Mouse (Mus musculus): ENCODE results near the gene Ifi47. TPM values are rescaled to one million over a fixed set of nuclear protein-coding genes. Genes with fewer than 3 reads are reported as not detected.

Gene Ifi47
- polyA plus RNA-seq, 1 experiment: 26.2 TPM

DNA sequence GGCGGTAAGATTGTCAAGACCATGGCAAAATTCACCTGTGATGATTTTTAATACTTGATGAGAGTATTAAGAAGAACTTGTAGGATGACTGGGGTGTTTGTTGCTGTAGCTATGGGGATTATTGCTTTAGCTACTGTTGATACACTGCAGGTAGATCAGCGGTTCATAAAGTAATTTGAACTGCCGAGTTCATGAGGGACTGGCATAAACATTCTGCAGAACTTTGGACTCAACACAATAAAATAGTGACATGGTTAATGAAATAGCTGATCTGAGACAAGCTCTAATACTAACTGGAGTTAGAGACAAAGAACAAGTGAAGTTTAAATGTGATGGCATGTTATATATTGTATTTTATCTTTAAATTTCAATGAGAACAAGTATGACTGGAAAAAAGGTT lies 2.3 kb downstream of the Ifi47 start:
- WGBS: 60% methylated on average over 3 of the region's 3 CpGs

DNA sequence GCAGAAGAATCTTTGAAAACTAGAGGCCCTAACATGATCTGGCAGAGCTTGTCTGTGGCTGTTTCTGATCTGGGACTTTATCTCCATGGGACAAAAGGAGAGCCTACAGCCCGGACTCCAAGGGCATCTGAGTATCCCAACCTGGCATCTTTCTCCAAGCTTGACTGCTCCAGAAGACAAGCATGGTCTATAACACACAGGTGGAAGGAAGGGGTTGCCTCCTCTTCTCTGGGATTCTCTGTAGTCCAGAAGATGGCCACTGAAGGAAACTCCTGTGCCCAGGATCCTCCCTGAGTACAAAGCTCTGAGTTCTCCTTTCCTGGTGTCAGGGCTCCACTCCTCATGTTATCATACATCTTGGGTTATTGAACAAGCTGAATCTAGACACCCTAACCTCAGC lies 4.2 kb downstream of the Ifi47 start:
- TF ChIP-seq CTCF (IDR thresholded peaks at IDR 0.05; ENCODE audit: control insufficient read depth, insufficient read depth, low read length) (no peak), POLR2A (IDR thresholded peaks at IDR 0.05; ENCODE audit: borderline replicate concordance, control insufficient read depth, low read depth, low read length) (no peak)
- Histone ChIP-seq H3K4me3 (replicated peaks; ENCODE audit: control insufficient read depth, low read depth, low read length) (no peak overlapping the region), H3K27ac (ENCODE audit: control insufficient read depth, insufficient read depth, low read depth, low read length, poor library complexity) (no peak overlapping the region), H3K4me1 (ENCODE audit: control insufficient read depth, insufficient read depth, low read length) (peaks cover 7% of the 10 kb centered on the region)
- 56% methylated on average over 1 of the region's 1 CpGs for WGBS

More for the DNA sequence above, 2.3 kb downstream of the Ifi47 start:
- Histone ChIP-seq H3K4me1 (ENCODE audit: control insufficient read depth, insufficient read depth, low read length) (peaks cover 6% of the 10 kb centered on the region), H3K4me3 (replicated peaks; ENCODE audit: control insufficient read depth, low read depth, low read length) (no peak overlapping the region), H3K27ac (ENCODE audit: control insufficient read depth, insufficient read depth, low read depth, low read length, poor library complexity) (no peak overlapping the region)
- no peak for TF ChIP-seq CTCF (IDR thresholded peaks at IDR 0.05; ENCODE audit: control insufficient read depth, insufficient read depth, low read length)
- TF ChIP-seq POLR2A (IDR thresholded peaks at IDR 0.05; ENCODE audit: borderline replicate concordance, control insufficient read depth, low read depth, low read length): no peak

DNA sequence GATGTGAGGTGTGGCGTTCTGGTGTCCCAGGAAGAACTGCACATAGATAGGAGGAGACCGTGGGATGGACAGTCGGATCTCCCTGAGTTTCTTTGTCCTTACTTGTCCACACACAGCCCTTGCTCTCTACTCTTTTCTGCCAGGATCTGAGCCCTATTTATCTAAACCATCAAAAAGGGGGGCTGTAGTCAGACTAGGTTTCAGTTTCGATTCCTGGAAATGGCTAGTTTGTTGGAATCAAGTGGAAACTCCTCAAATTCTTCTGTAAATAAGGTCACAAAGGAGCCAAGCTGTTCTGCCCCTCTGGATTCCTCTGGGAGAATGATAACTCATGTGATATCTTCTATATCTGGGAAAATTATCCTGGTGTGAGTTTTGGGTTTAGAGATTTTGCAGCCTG lies 5.0 kb downstream of the Ifi47 start:
- no peak for TF ChIP-seq POLR2A (IDR thresholded peaks at IDR 0.05; ENCODE audit: borderline replicate concordance, control insufficient read depth, low read depth, low read length)
- no peak for TF ChIP-seq CTCF (IDR thresholded peaks at IDR 0.05; ENCODE audit: control insufficient read depth, insufficient read depth, low read length)
- Histone ChIP-seq H3K27ac (ENCODE audit: control insufficient read depth, insufficient read depth, low read depth, low read length, poor library complexity) (no peak overlapping the region), H3K4me3 (replicated peaks; ENCODE audit: control insufficient read depth, low read depth, low read length) (peak overlapping the region; percentile 3), H3K4me1 (ENCODE audit: control insufficient read depth, insufficient read depth, low read length) (peaks cover 7% of the 10 kb centered on the region)
- WGBS: 18% methylated on average over 4 of the region's 4 CpGs

DNA sequence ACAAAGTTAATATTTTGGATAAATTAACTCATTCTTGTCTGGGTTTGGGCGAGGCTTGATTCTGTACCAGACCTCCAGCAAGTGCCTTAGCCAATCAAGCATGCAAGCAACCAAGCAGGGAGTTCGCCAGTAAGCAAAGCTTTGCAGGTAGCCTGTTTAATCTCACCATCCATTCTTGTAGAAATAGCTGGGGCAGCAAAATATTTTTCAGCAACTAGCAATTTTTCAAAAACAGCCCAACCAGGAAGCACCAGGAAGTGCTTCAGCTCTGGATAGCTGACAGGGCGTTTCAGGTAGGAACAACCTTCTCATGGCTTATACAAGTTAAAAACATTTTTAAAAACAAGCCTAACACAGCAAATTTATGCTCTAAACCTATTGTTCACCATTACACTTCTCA lies 5.5 kb downstream of the Ifi47 start:
- no peak for TF ChIP-seq POLR2A (IDR thresholded peaks at IDR 0.05; ENCODE audit: borderline replicate concordance, control insufficient read depth, low read depth, low read length)
- no peak for TF ChIP-seq CTCF (IDR thresholded peaks at IDR 0.05; ENCODE audit: control insufficient read depth, insufficient read depth, low read length)
- Histone ChIP-seq H3K4me3 (replicated peaks; ENCODE audit: control insufficient read depth, low read depth, low read length) (peak overlapping the region; percentile 20), H3K4me1 (ENCODE audit: control insufficient read depth, insufficient read depth, low read length) (peaks cover 3% of the 10 kb centered on the region), H3K27ac (ENCODE audit: control insufficient read depth, insufficient read depth, low read depth, low read length, poor library complexity) (0 out of 2 replicates have a peak overlapping the region, but pooled peaks have one; percentile 25)
- 27% methylated on average over 3 of the region's 3 CpGs for WGBS

DNA sequence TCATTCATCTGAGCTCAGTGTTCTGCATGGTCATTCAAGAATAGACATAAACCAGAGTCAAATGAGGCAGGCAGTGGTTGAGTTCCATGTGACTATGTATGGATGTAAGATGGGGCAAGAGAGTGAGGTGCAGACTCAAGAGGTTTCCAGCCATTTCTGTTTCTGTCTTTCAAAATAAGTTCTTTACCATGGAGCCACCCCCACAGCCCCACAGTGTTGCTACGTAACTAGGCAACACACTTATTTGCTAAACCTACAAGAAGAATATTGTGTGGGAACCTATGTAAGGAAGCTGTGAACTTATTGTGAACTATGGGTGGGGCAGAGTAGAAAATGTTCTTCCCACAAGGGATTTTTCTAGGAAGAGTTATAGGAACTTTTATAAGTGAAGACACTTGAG lies 6.8 kb downstream of the Ifi47 start:
- Histone ChIP-seq H3K27ac (ENCODE audit: control insufficient read depth, insufficient read depth, low read depth, low read length, poor library complexity) (no peak overlapping the region), H3K4me1 (ENCODE audit: control insufficient read depth, insufficient read depth, low read length) (peaks cover 3% of the 10 kb centered on the region), H3K4me3 (replicated peaks; ENCODE audit: control insufficient read depth, low read depth, low read length) (no peak overlapping the region)
- TF ChIP-seq CTCF (IDR thresholded peaks at IDR 0.05; ENCODE audit: control insufficient read depth, insufficient read depth, low read length): no peak
- no peak for TF ChIP-seq POLR2A (IDR thresholded peaks at IDR 0.05; ENCODE audit: borderline replicate concordance, control insufficient read depth, low read depth, low read length)
- WGBS: 69% methylated on average over 1 of the region's 1 CpGs

DNA sequence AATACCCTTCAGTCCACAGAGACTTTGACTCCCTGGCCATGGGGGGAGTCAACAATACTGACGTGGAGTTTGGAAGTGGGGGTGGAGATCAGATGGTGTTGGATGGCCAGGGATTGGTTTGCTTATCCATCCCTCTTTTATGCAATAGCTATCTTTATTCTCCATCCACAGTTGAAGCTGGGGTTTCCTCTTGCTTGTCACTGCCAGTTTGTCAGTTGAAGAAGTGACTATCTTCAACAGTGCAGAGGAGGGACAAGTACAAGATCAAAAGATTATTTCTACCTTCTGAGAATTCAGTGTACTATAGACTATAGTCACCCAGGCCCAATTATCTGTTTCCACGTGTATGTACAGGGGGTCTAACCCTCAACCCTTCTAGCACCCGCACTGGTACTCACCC lies 7.4 kb downstream of the Ifi47 start:
- 31% methylated on average over 3 of the region's 3 CpGs for WGBS
- Histone ChIP-seq H3K4me1 (ENCODE audit: control insufficient read depth, insufficient read depth, low read length) (peaks cover 3% of the 10 kb centered on the region), H3K4me3 (replicated peaks; ENCODE audit: control insufficient read depth, low read depth, low read length) (no peak overlapping the region), H3K27ac (ENCODE audit: control insufficient read depth, insufficient read depth, low read depth, low read length, poor library complexity) (no peak overlapping the region; the same call in 1 of the 2 replicates)
- no peak for TF ChIP-seq CTCF (IDR thresholded peaks at IDR 0.05; ENCODE audit: control insufficient read depth, insufficient read depth, low read length)
- TF ChIP-seq POLR2A (IDR thresholded peaks at IDR 0.05; ENCODE audit: borderline replicate concordance, control insufficient read depth, low read depth, low read length): no peak

DNA sequence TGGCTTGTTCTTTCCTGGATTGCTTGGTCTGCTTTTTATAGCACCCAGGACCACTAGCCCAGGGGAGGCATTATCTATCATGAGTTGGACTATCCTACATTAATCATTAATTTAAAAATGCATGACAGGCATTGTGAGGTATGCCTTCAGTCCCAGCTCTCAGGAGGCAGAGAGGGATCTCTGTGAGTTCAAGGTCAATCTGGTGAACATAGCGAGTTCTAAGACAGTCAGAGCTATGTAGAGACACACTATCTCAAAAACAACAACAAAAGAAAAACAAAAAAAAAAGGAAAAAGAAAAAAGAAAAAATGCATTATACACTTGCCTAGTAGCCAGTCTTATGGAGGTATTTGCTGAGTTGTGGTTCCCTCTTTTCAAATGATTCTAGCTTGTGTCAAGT lies 8.0 kb downstream of the Ifi47 start:
- no peak overlapping the region for H3K4me3 ChIP-seq (replicated peaks; ENCODE audit: control insufficient read depth, low read depth, low read length)
- H3K4me1 ChIP-seq (ENCODE audit: control insufficient read depth, insufficient read depth, low read length): peaks cover 3% of the 10 kb centered on the region
- H3K27ac ChIP-seq (ENCODE audit: control insufficient read depth, insufficient read depth, low read depth, low read length, poor library complexity): no peak overlapping the region
- 68% methylated on average over 1 of the region's 1 CpGs for WGBS
- TF ChIP-seq CTCF (IDR thresholded peaks at IDR 0.05; ENCODE audit: control insufficient read depth, insufficient read depth, low read length): no peak
- no peak for TF ChIP-seq POLR2A (IDR thresholded peaks at IDR 0.05; ENCODE audit: borderline replicate concordance, control insufficient read depth, low read depth, low read length)

DNA sequence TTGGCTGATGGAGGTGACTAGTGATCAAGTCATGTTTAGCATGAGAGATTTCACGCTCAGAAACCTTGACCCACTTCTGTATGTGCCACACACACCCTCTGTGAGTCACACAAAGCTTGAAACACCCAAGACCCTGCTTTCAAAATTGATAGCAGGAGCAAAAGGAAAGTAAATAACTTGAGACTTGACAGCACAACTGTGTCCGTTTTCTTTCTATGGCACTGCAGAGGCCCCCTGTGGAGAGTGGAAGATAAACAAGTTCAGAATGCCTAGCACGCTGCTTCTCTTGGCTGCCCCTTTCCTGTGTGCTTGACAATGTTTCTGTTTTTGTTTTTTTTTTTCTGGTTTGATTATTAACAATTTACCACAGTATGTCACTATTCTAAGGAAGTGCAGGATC lies 8.5 kb downstream of the Ifi47 start:
- Histone ChIP-seq H3K4me3 (replicated peaks; ENCODE audit: control insufficient read depth, low read depth, low read length) (no peak overlapping the region), H3K27ac (ENCODE audit: control insufficient read depth, insufficient read depth, low read depth, low read length, poor library complexity) (peak overlapping the region; percentile 56; the same call in 1 of the 2 replicates), H3K4me1 (ENCODE audit: control insufficient read depth, insufficient read depth, low read length) (peaks cover 3% of the 10 kb centered on the region)
- 4% methylated on average over 3 of the region's 3 CpGs for WGBS
- TF ChIP-seq CTCF (IDR thresholded peaks at IDR 0.05; ENCODE audit: control insufficient read depth, insufficient read depth, low read length): peak; percentile 34; the same call in 1 of the 2 replicates
- no peak for TF ChIP-seq POLR2A (IDR thresholded peaks at IDR 0.05; ENCODE audit: borderline replicate concordance, control insufficient read depth, low read depth, low read length)

DNA sequence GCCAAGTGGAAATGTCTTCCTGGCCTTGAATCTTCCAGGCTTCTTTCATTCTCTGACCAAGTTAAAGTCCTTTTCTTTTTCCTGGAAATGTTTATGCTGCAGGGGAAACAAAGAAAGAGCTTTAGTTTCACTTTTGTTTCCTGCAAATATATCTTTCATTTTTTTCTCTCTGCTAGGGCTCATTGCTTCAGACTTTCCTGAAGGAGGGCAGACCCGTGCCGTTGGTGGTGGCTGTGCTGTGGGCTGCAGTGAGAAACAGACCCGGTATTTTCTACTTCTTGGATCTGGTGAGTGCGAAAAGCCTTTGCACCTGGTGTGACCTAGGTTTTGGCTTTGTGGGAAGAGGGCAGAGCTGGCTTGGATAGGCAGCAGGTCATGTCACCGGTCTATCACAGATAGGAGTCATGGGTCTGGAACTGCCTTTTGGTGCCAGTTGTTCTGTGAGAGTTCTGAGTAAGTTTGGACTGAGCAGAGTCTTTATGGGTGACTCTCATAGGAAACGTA lies 10.5 kb downstream of the Ifi47 start:
- WGBS: 1% methylated on average over 6 of the region's 6 CpGs
- peaks cover 2% of the 10 kb centered on the region; the same call in 1 of the 2 replicates for H3K4me1 ChIP-seq (ENCODE audit: control insufficient read depth, insufficient read depth, low read length)
- peak overlapping the region; percentile 65 for H3K27ac ChIP-seq (ENCODE audit: control insufficient read depth, insufficient read depth, low read depth, low read length, poor library complexity)
- H3K4me3 ChIP-seq (replicated peaks; ENCODE audit: control insufficient read depth, low read depth, low read length): peak overlapping the region; percentile 67
- TF ChIP-seq CTCF (IDR thresholded peaks at IDR 0.05; ENCODE audit: control insufficient read depth, insufficient read depth, low read length) (no peak), POLR2A (IDR thresholded peaks at IDR 0.05; ENCODE audit: borderline replicate concordance, control insufficient read depth, low read depth, low read length) (0 out of 2 replicates have a peak, but pooled peaks have one; percentile 35)
